Mouse (Mus musculus): ENCODE data around the gene Wdfy3. TPM values are rescaled to one million over a fixed set of nuclear protein-coding genes. Genes with fewer than 3 reads are reported as not detected.
A peak's percentile ranks its signal among the peaks of the same experiment; 100 is the strongest.
"Not testable (repeated sequence)": the region's sequence is repeated elsewhere in the genome, so short reads cannot be mapped to it uniquely, and the experiment has no call there.

Wdfy3 gene
- polyA plus RNA-seq, 1 experiment: not detected

GRCm38 (mm10) chr5:101851133-101851532 lies 218.6 kb downstream of the Wdfy3 start:
- no peak for TF ChIP-seq POLR2A (IDR thresholded peaks at IDR 0.05; ENCODE audit: insufficient read depth, low read depth, low read length)
- no peak for TF ChIP-seq CTCF (IDR thresholded peaks at IDR 0.05; ENCODE audit: insufficient read depth, low read depth, low read length)
- Histone ChIP-seq H3K4me1 (ENCODE audit: control insufficient read depth, insufficient read depth, low read length) (peaks cover 25% of the 10 kb centered on the region), H3K27ac (ENCODE audit: insufficient read depth, low read depth, low read length) (no peak overlapping the region), H3K4me3 (ENCODE audit: insufficient read depth, low read depth, low read length) (no peak overlapping the region)
- WGBS: 95% methylated on average over 7 of the region's 7 CpGs

- H3K4me3 ChIP-seq (ENCODE audit: insufficient read depth, low read depth, low read length): no peak overlapping the region
- WGBS: 33% methylated on average over 4 of the region's 4 CpGs
- H3K4me1 ChIP-seq (ENCODE audit: control insufficient read depth, insufficient read depth, low read length): peaks cover 31% of the 10 kb centered on the region
- peak overlapping the region; percentile 80 for H3K27ac ChIP-seq (ENCODE audit: insufficient read depth, low read depth, low read length)
- no peak for TF ChIP-seq POLR2A (IDR thresholded peaks at IDR 0.05; ENCODE audit: insufficient read depth, low read depth, low read length)
- no peak for TF ChIP-seq CTCF (IDR thresholded peaks at IDR 0.05; ENCODE audit: insufficient read depth, low read depth, low read length)
Measured at GRCm38 (mm10) chr5:101847762-101848161, 222.0 kb downstream of the Wdfy3 start.

- Histone ChIP-seq H3K27ac (ENCODE audit: insufficient read depth, low read depth, low read length) (peak overlapping the region; percentile 23), H3K4me1 (ENCODE audit: control insufficient read depth, insufficient read depth, low read length) (peaks cover 31% of the 10 kb centered on the region), H3K4me3 (ENCODE audit: insufficient read depth, low read depth, low read length) (no peak overlapping the region)
- 81% methylated on average over 7 of the region's 7 CpGs for WGBS
- TF ChIP-seq POLR2A (IDR thresholded peaks at IDR 0.05; ENCODE audit: insufficient read depth, low read depth, low read length) (no peak), CTCF (IDR thresholded peaks at IDR 0.05; ENCODE audit: insufficient read depth, low read depth, low read length) (no peak)
Measured at GRCm38 (mm10) chr5:101847323-101847722, 222.4 kb downstream of the Wdfy3 start.

GRCm38 (mm10) chr5:101845930-101846329 lies 223.8 kb downstream of the Wdfy3 start:
- 77% methylated on average over 8 of the region's 8 CpGs for WGBS
- no peak overlapping the region for H3K27ac ChIP-seq (ENCODE audit: insufficient read depth, low read depth, low read length)
- H3K4me1 ChIP-seq (ENCODE audit: control insufficient read depth, insufficient read depth, low read length): peaks cover 31% of the 10 kb centered on the region
- no peak overlapping the region for H3K4me3 ChIP-seq (ENCODE audit: insufficient read depth, low read depth, low read length)
- TF ChIP-seq CTCF (IDR thresholded peaks at IDR 0.05; ENCODE audit: insufficient read depth, low read depth, low read length) (no peak), POLR2A (IDR thresholded peaks at IDR 0.05; ENCODE audit: insufficient read depth, low read depth, low read length) (no peak)

GRCm38 (mm10) chr5:101845011-101845410 lies 224.7 kb downstream of the Wdfy3 start:
- Histone ChIP-seq H3K4me1 (ENCODE audit: control insufficient read depth, insufficient read depth, low read length) (peaks cover 31% of the 10 kb centered on the region), H3K4me3 (ENCODE audit: insufficient read depth, low read depth, low read length) (no peak overlapping the region), H3K27ac (ENCODE audit: insufficient read depth, low read depth, low read length) (no peak overlapping the region)
- 92% methylated on average over 14 of the region's 14 CpGs for WGBS
- no peak for TF ChIP-seq POLR2A (IDR thresholded peaks at IDR 0.05; ENCODE audit: insufficient read depth, low read depth, low read length)
- no peak for TF ChIP-seq CTCF (IDR thresholded peaks at IDR 0.05; ENCODE audit: insufficient read depth, low read depth, low read length)

GRCm38 (mm10) chr5:101840476-101840875 lies 229.2 kb downstream of the Wdfy3 start:
- TF ChIP-seq POLR2A (IDR thresholded peaks at IDR 0.05; ENCODE audit: insufficient read depth, low read depth, low read length) (no peak), CTCF (IDR thresholded peaks at IDR 0.05; ENCODE audit: insufficient read depth, low read depth, low read length) (no peak)
- Histone ChIP-seq H3K4me3 (ENCODE audit: insufficient read depth, low read depth, low read length) (no peak overlapping the region), H3K27ac (ENCODE audit: insufficient read depth, low read depth, low read length) (no peak overlapping the region), H3K4me1 (ENCODE audit: control insufficient read depth, insufficient read depth, low read length) (no peaks in the 10 kb centered on the region)
- 99% methylated on average over 5 of the region's 5 CpGs for WGBS

- 98% methylated on average over 2 of the region's 2 CpGs for WGBS
- H3K27ac ChIP-seq (ENCODE audit: insufficient read depth, low read depth, low read length); H3K4me3 ChIP-seq (ENCODE audit: insufficient read depth, low read depth, low read length); H3K4me1 ChIP-seq (ENCODE audit: control insufficient read depth, insufficient read depth, low read length): not testable (repeated sequence)
Measured at GRCm38 (mm10) chr5:101837605-101838004, 232.1 kb downstream of the Wdfy3 start.

- 94% methylated on average over 11 of the region's 11 CpGs for WGBS
- Histone ChIP-seq H3K27ac (ENCODE audit: insufficient read depth, low read depth, low read length) (no peak overlapping the region), H3K4me3 (ENCODE audit: insufficient read depth, low read depth, low read length) (no peak overlapping the region), H3K4me1 (ENCODE audit: control insufficient read depth, insufficient read depth, low read length) (0 out of 2 replicates have a peak, but pooled peaks cover 3% of the 10 kb centered on the region)
- no peak for TF ChIP-seq POLR2A (IDR thresholded peaks at IDR 0.05; ENCODE audit: insufficient read depth, low read depth, low read length)
- no peak for TF ChIP-seq CTCF (IDR thresholded peaks at IDR 0.05; ENCODE audit: insufficient read depth, low read depth, low read length)
Measured at GRCm38 (mm10) chr5:101836221-101836620, 233.5 kb downstream of the Wdfy3 start.

GRCm38 (mm10) chr5:101833875-101834274 lies 235.8 kb downstream of the Wdfy3 start:
- Histone ChIP-seq H3K4me3 (ENCODE audit: insufficient read depth, low read depth, low read length) (no peak overlapping the region), H3K27ac (ENCODE audit: insufficient read depth, low read depth, low read length) (no peak overlapping the region), H3K4me1 (ENCODE audit: control insufficient read depth, insufficient read depth, low read length) (peaks cover 11% of the 10 kb centered on the region)
- TF ChIP-seq CTCF (IDR thresholded peaks at IDR 0.05; ENCODE audit: insufficient read depth, low read depth, low read length): no peak
- no peak for TF ChIP-seq POLR2A (IDR thresholded peaks at IDR 0.05; ENCODE audit: insufficient read depth, low read depth, low read length)
- 69% methylated on average over 8 of the region's 8 CpGs for WGBS

GRCm38 (mm10) chr5:101832991-101833390 lies 236.7 kb downstream of the Wdfy3 start:
- 84% methylated on average over 5 of the region's 5 CpGs for WGBS
- H3K4me1 ChIP-seq (ENCODE audit: control insufficient read depth, insufficient read depth, low read length): peaks cover 12% of the 10 kb centered on the region
- no peak for TF ChIP-seq POLR2A (IDR thresholded peaks at IDR 0.05; ENCODE audit: insufficient read depth, low read depth, low read length)
- no peak for TF ChIP-seq CTCF (IDR thresholded peaks at IDR 0.05; ENCODE audit: insufficient read depth, low read depth, low read length)
- H3K27ac ChIP-seq (ENCODE audit: insufficient read depth, low read depth, low read length): no peak overlapping the region
- H3K4me3 ChIP-seq (ENCODE audit: insufficient read depth, low read depth, low read length): no peak overlapping the region

All from olfactory bulb, adult 2 months (tissue).